Mouse (Mus musculus): ENCODE measurements at regions not wholly inside any gene's neighbourhood (a gene's known extent, or its start where the extent isn't known, plus 50 kb on each side); places are given as distances from the start of the nearest gene placed in this dataset.
A peak's percentile ranks its signal among the peaks of the same experiment; 100 is the strongest.

DNA sequence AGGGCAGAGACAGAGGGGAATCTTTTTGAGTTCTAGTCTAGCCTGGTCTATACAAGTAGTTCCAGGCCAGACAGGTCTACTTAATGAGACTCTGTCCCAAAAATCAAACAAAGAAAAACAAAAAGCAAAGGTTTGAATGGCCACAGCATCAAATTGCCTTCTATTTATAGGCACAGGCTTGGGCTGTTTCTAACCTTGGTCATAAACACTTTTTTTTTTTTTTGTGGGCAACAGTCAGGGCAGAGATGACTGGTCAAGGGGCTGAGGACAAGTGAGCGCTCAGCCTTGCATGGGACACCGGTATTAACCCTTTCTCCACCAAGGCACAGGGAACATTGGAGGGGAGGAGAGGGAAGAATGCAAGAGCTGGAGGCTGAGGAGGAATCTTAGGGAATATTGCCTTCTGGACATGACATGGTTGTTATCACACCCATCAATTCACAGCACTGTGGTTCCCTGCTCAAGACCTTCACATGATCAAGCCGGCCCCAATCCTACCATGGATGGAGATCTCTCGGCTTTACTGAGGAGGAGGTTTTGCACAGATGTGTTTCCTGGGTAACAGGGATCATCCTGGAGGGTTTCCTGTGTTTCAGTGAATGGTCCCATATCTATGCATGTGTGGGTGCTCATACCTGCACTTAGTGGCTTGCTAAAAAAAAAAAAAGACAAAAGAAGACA is 59.8 kb upstream of the Ubash3b start:
- DNase-seq (ENCODE audit: low spot score): no peak

GRCm38 (mm10) chr9:41220105-41220669 is 58.7 kb upstream of the Ubash3b start:
- DNase-seq (ENCODE audit: low spot score): no peak

DNA sequence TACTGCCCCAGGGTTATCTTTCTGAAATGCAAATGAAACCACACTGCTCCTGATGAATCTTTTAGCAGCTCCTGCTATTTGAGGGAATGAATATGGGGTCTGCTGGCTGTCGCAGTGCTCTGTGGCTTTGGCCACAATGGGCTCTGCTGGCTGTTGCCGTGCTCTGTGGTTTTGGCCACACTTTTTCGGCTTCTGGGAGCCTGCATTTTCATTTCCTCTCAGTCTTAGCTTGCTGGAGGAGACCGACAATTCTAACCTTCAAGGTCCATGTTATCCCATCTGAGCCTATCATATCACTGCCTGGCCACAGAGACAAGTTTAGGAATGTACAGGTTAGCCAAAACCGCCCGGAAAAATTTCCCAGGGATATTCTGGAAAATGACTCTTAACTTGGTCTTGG is 57.2 kb upstream of the Ubash3b start:
- DNase-seq (ENCODE audit: low spot score): no peak

DNA sequence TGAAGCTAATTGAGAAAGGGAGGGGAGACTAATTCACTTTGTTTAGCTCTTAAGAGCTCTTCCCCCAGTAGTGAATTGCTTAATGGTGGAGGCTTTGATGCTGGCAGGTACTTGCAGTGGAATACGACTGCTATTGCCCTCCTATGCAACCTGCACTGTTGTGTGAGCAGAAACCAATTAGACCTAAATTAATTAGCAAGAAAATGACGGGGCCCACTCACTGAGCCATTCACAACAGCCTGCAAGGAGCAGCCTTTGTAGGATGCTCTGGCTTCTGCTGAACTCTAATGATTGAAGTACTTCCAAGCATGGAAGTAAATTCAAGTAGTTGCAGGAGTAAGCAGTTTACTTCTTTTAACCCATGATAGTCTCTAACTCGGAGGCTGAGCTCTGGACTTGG is 54.8 kb upstream of the Ubash3b start:
- DNase-seq (ENCODE audit: low spot score): no peak

DNA sequence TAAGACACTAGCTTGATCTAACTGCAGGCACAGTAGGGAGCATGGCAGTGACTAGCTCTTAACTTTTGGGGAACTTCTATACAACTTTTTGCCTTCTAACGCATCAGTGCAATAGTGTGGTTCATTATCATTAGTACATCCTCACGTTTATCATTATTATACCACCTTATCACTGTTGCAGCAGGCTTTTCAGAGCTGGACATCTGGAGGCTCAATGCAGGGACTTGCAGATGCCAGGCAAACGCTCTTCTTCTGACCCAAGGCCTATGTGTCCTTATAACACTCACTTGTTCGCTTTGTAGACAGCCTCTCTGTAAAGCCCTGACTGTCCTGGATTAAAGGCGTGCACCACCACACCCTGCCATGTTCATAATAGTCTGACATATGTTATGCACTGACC is 53.5 kb upstream of the Ubash3b start:
- DNase-seq (ENCODE audit: low spot score): no peak

DNA sequence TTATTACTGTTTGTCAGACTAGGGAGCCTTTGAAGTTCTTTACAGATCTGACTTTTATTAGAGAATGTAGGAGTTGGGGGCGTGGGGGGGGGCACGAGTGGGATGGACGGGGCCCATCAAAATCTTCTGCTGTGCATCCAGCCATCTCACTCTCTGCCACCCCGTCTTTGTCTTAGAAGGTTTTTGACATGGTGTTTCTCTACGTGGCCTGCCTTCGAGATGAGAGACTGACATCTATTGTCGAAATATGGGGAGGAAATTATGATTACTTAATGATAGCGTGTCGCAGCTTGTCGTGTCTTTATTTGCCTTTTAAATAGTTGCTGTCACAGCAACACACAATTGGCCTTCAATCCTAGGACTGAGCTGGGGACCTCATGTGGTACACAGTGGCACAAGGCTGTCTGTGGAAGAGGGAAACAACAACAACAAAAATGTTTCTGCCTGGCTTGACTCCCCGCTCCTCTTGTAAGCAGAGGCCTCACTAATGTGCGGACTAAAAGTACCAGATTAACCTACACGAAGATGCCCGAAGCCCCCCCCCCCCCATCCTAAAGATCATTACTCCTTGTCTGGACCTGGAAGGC is 51.5 kb upstream of the Ubash3b start:
- DNase-seq (ENCODE audit: low spot score): no peak

GRCm38 (mm10) chr9:41212303-41212901 is 50.9 kb upstream of the Ubash3b start:
- peak; percentile 12 for DNase-seq (ENCODE audit: low spot score)

- DNase-seq (ENCODE audit: low spot score): no peak
These were observed 50.4 kb upstream of the Ubash3b start for GRCm38 (mm10) chr9:41211865-41212302.

All from testis, postnatal 14 days (tissue).